Mouse (Mus musculus): ENCODE data around the gene March4.
A peak's percentile ranks its signal among the peaks of the same experiment; 100 is the strongest.

The March4 gene

GRCm38 (mm10) chr1:72536611-72537351, at the start of gene March4:
Gene March4, minus strand, starts transcription at chr1:72536930.
- peak; percentile 33 for DNase-seq (ENCODE audit: low spot score)

GRCm38 (mm10) chr1:72585971-72586875, 49.5 kb upstream of the March4 start:
- DNase-seq (ENCODE audit: low spot score), result no peak

- no peak for DNase-seq (ENCODE audit: low spot score)
These were observed 47.2 kb upstream of the March4 start for GRCm38 (mm10) chr1:72583906-72584305.

GRCm38 (mm10) chr1:72582947-72583731, 46.4 kb upstream of the March4 start, which contains the start of gene Smarcal1:
Gene Smarcal1, plus strand, starts transcription at chr1:72583251.
- peak; percentile 68 for DNase-seq (ENCODE audit: low spot score)

GRCm38 (mm10) chr1:72578806-72579205, 42.1 kb upstream of the March4 start:
- DNase-seq (ENCODE audit: low spot score), result no peak

- no peak for DNase-seq (ENCODE audit: low spot score)
These were observed 41.6 kb upstream of the March4 start for GRCm38 (mm10) chr1:72578351-72578750.

- no peak for DNase-seq (ENCODE audit: low spot score)
These were observed 40.8 kb upstream of the March4 start for GRCm38 (mm10) chr1:72577481-72577922.

GRCm38 (mm10) chr1:72575121-72575520, 38.4 kb upstream of the March4 start:
- DNase-seq (ENCODE audit: low spot score), result no peak

GRCm38 (mm10) chr1:72574608-72575007, 37.9 kb upstream of the March4 start:
- DNase-seq (ENCODE audit: low spot score), result no peak

- no peak for DNase-seq (ENCODE audit: low spot score)
These were observed 37.3 kb upstream of the March4 start for GRCm38 (mm10) chr1:72574047-72574446.

- DNase-seq (ENCODE audit: low spot score), result no peak
These were observed 32.0 kb upstream of the March4 start for GRCm38 (mm10) chr1:72568725-72569124.

GRCm38 (mm10) chr1:72567056-72567455, 30.3 kb upstream of the March4 start:
- no peak for DNase-seq (ENCODE audit: low spot score)

GRCm38 (mm10) chr1:72564334-72564962, 27.7 kb upstream of the March4 start:
- no peak for DNase-seq (ENCODE audit: low spot score)

GRCm38 (mm10) chr1:72558625-72559024, 21.9 kb upstream of the March4 start:
- no peak for DNase-seq (ENCODE audit: low spot score)

GRCm38 (mm10) chr1:72556471-72556870, 19.7 kb upstream of the March4 start:
- DNase-seq (ENCODE audit: low spot score), result no peak

GRCm38 (mm10) chr1:72550317-72550716, 13.6 kb upstream of the March4 start:
- DNase-seq (ENCODE audit: low spot score), result no peak

- no peak for DNase-seq (ENCODE audit: low spot score)
These were observed 1.5 kb upstream of the March4 start for GRCm38 (mm10) chr1:72538266-72538665.

- no peak for DNase-seq (ENCODE audit: low spot score)
These were observed 782 bp downstream of the March4 start for GRCm38 (mm10) chr1:72535725-72536571.

GRCm38 (mm10) chr1:72533439-72533838, 3.3 kb downstream of the March4 start:
- DNase-seq (ENCODE audit: low spot score), result no peak

GRCm38 (mm10) chr1:72532926-72533325, 3.8 kb downstream of the March4 start:
- DNase-seq (ENCODE audit: low spot score), result no peak
